Mouse (Mus musculus): ENCODE results near the gene 9430097D07Rik. TPM values are rescaled to one million over a fixed set of nuclear protein-coding genes. Genes with fewer than 3 reads are reported as not detected.
A peak's percentile ranks its signal among the peaks of the same experiment; 100 is the strongest.

Gene 9430097D07Rik
- polyA plus RNA-seq, 2 experiments, result 0.06 TPM; not detected in 1

- H3K4me1 ChIP-seq (replicated peaks; ENCODE audit: control insufficient read depth in 2 of 2, insufficient read depth in 2 of 2, low read length in 1 of 2), result peaks cover 13 to 32% of the 10 kb centered on the region in 2 experiments
- ATAC-seq (ENCODE audit: insufficient read depth) (peak; percentile 45; the same call in 1 of the 2 replicates), DNase-seq (ENCODE audit: low read depth in 3 of 3, low spot score in 3 of 3) (no peak)
- no peak for TF ChIP-seq EP300 (IDR thresholded peaks at IDR 0.05; ENCODE audit: low read depth)
- no peak for TF ChIP-seq CTCF (IDR thresholded peaks at IDR 0.05; ENCODE audit: low read depth)
- H3K4me3 ChIP-seq (ENCODE audit: insufficient read depth in 1 of 2, low read depth in 2 of 2, low read length in 2 of 2), result peak overlapping the region; percentile 61 to 70
- H3K27me3 ChIP-seq (ENCODE audit: control insufficient read depth, insufficient read depth, low read length), result no peaks in the 10 kb centered on the region
- H3K27ac ChIP-seq, result peak overlapping the region; percentile 48
- no peaks in the 10 kb centered on the region for H3K9me3 ChIP-seq (ENCODE audit: control insufficient read depth, low read length)
- H3K36me3 ChIP-seq (replicated peaks; ENCODE audit: control insufficient read depth, insufficient read depth, low read depth), result no peaks in the 10 kb centered on the region
- peak overlapping the region; percentile 61 for H3K9ac ChIP-seq (replicated peaks)
- WGBS (ENCODE audit: insufficient replicate concordance), result 46% methylated on average over 18 of the region's 18 CpGs
- peak overlapping the region; percentile 89 for H3K4me2 ChIP-seq (ENCODE audit: low read depth)
These were observed 33.4 kb upstream of the 9430097D07Rik start for GRCm38 (mm10) chr2:32608778-32609435.

GRCm38 (mm10) chr2:32608141-32608777, 32.8 kb upstream of the 9430097D07Rik start:
- Histone ChIP-seq H3K9ac (replicated peaks) (peak overlapping the region; percentile 61), H3K27me3 (ENCODE audit: control insufficient read depth, insufficient read depth, low read length) (no peaks in the 10 kb centered on the region), H3K9me3 (ENCODE audit: control insufficient read depth, low read length) (no peaks in the 10 kb centered on the region), H3K4me2 (ENCODE audit: low read depth) (peak overlapping the region; percentile 89), H3K27ac (peak overlapping the region; percentile 48), H3K4me1 (replicated peaks; ENCODE audit: control insufficient read depth in 2 of 2, insufficient read depth in 2 of 2, low read length in 1 of 2) (peaks cover 13 to 32% of the 10 kb centered on the region in 2 experiments), H3K36me3 (replicated peaks; ENCODE audit: control insufficient read depth, insufficient read depth, low read depth) (no peaks in the 10 kb centered on the region), H3K4me3 (ENCODE audit: insufficient read depth in 1 of 2, low read depth in 2 of 2, low read length in 2 of 2) (peak overlapping the region; percentile 61 to 70)
- under 1% methylated on average over 25 of the region's 25 CpGs for WGBS (ENCODE audit: insufficient replicate concordance)
- TF ChIP-seq CTCF (IDR thresholded peaks at IDR 0.05; ENCODE audit: low read depth) (no peak), EP300 (IDR thresholded peaks at IDR 0.05; ENCODE audit: low read depth) (no peak)
- DNase-seq (ENCODE audit: low read depth in 3 of 3, low spot score in 3 of 3), result peak; percentile 66 to 74 (median 68)
- peak; percentile 73 for ATAC-seq (ENCODE audit: insufficient read depth)

- DNase-seq (ENCODE audit: low read depth in 3 of 3, low spot score in 3 of 3), result no peak
- Histone ChIP-seq H3K27me3 (ENCODE audit: control insufficient read depth, insufficient read depth, low read length) (no peaks in the 10 kb centered on the region), H3K36me3 (replicated peaks; ENCODE audit: control insufficient read depth, insufficient read depth, low read depth) (no peaks in the 10 kb centered on the region), H3K9me3 (ENCODE audit: control insufficient read depth, low read length) (no peaks in the 10 kb centered on the region), H3K4me2 (ENCODE audit: low read depth) (peak overlapping the region; percentile 89), H3K4me3 (ENCODE audit: insufficient read depth in 1 of 2, low read depth in 2 of 2, low read length in 2 of 2) (peak overlapping the region; percentile 61 to 70), H3K9ac (replicated peaks) (peak overlapping the region; percentile 67), H3K4me1 (replicated peaks; ENCODE audit: control insufficient read depth in 2 of 2, insufficient read depth in 2 of 2, low read length in 1 of 2) (peaks cover 16 to 34% of the 10 kb centered on the region in 2 experiments), H3K27ac (0 out of 2 replicates have a peak overlapping the region, but pooled peaks have one; percentile 4)
- TF ChIP-seq EP300 (IDR thresholded peaks at IDR 0.05; ENCODE audit: low read depth) (no peak), CTCF (IDR thresholded peaks at IDR 0.05; ENCODE audit: low read depth) (no peak)
- under 1% methylated on average over 34 of the region's 34 CpGs for WGBS (ENCODE audit: insufficient replicate concordance)
- peak; percentile 33 for ATAC-seq (ENCODE audit: insufficient read depth)
These were observed 31.9 kb upstream of the 9430097D07Rik start for GRCm38 (mm10) chr2:32607262-32607947.

- 10% methylated on average over 51 of the region's 55 CpGs for WGBS (ENCODE audit: insufficient replicate concordance)
These were observed 31.0 kb upstream of the 9430097D07Rik start for GRCm38 (mm10) chr2:32606161-32607142.

More at GRCm38 (mm10) chr2:32606161-32607142, 31.0 kb upstream of the 9430097D07Rik start:
- peak overlapping the region; percentile 89 for H3K4me2 ChIP-seq (ENCODE audit: low read depth)
- ATAC-seq (ENCODE audit: insufficient read depth), result peak; percentile 76
- peak overlapping the region; percentile 61 to 70 for H3K4me3 ChIP-seq (ENCODE audit: insufficient read depth in 1 of 2, low read depth in 2 of 2, low read length in 2 of 2)
- no peaks in the 10 kb centered on the region for H3K27me3 ChIP-seq (ENCODE audit: control insufficient read depth, insufficient read depth, low read length)
- peak; percentile 86 for TF ChIP-seq CTCF (IDR thresholded peaks at IDR 0.05; ENCODE audit: low read depth)
- no peak for TF ChIP-seq EP300 (IDR thresholded peaks at IDR 0.05; ENCODE audit: low read depth)
- DNase-seq (ENCODE audit: low read depth in 3 of 3, low spot score in 3 of 3), result peak; percentile 71 to 80 (median 72)
- peak overlapping the region; percentile 67 for H3K9ac ChIP-seq (replicated peaks)
- H3K27ac ChIP-seq, result 0 out of 2 replicates have a peak overlapping the region, but pooled peaks have one; percentile 4
- H3K9me3 ChIP-seq (ENCODE audit: control insufficient read depth, low read length), result no peaks in the 10 kb centered on the region
- H3K4me1 ChIP-seq (replicated peaks; ENCODE audit: control insufficient read depth in 2 of 2, insufficient read depth in 2 of 2, low read length in 1 of 2), result peaks cover 21 to 42% of the 10 kb centered on the region in 2 experiments
- no peaks in the 10 kb centered on the region for H3K36me3 ChIP-seq (replicated peaks; ENCODE audit: control insufficient read depth, insufficient read depth, low read depth)

Measured in liver, embryonic 14.5 days (tissue).